In genomic region chr5:117505204-117505603, GRCm38 (mm10) we compare ENCODE assay signal across 10 mouse cellular contexts.
DNase-seq lines count a peak whose midpoint lies in the region; ATAC-seq and TF ChIP-seq lines count a peak whose summit lies in the region.
"Had no signal": no experiment of that assay in that cellular context is flagged by ENCODE, and none has a peak within 500 bp of the region (broad histone marks: within the 10 kb centered on the region; RNA-seq: fewer than 3 reads in every experiment).

No protein-coding gene starts in this region.

- H3K27ac ChIP-seq in ES-E14 (ENCODE audit: insufficient read depth, low read depth, low read length, poor library complexity, severe bottlenecking): no peak overlapping the region
- H3K27ac ChIP-seq in kidney, embryonic 16.5 days (ENCODE audit: low read length): no peak overlapping the region
- H3K27ac ChIP-seq in liver, embryonic 11.5 days (ENCODE audit: low read depth, low read length): no peak overlapping the region
- no peak overlapping the region for H3K27ac ChIP-seq in olfactory bulb, adult 2 months (ENCODE audit: insufficient read depth, low read depth, low read length)
- H3K27ac ChIP-seq in thymus, adult 2 months (ENCODE audit: control insufficient read depth, insufficient read depth, low read length): no peak overlapping the region
- H3K27ac ChIP-seq: neural tube, embryonic 12.5 days had no signal

- no peaks in the 10 kb centered on the region for H3K36me3 ChIP-seq in ES-E14 (ENCODE audit: control insufficient read depth, insufficient read depth, low read length, poor library complexity, severe bottlenecking)
- no peaks in the 10 kb centered on the region for H3K36me3 ChIP-seq in kidney, embryonic 16.5 days (ENCODE audit: insufficient read depth, low read length)
- no peaks in the 10 kb centered on the region for H3K36me3 ChIP-seq in liver, embryonic 11.5 days (ENCODE audit: control insufficient read depth, insufficient read depth, low read length)
- no peaks in the 10 kb centered on the region for H3K36me3 ChIP-seq in thymus, adult 2 months (ENCODE audit: control insufficient read depth, insufficient read depth, low read length)
- H3K36me3 ChIP-seq: neural tube, embryonic 12.5 days had no signal

- DNase-seq in 3134 (ENCODE audit: extremely low read depth, insufficient read length, low spot score) (peak; percentile 29), ES-E14 (ENCODE audit: low read depth, low spot score) (no peak)
- peak; percentile 74 for DNase-seq in cerebellum, adult 11 months
- no peak for DNase-seq in liver, embryonic 11.5 days (ENCODE audit: low spot score)
- DNase-seq in thymus, adult 2 months: peak; percentile 62

- H3K4me2 ChIP-seq in kidney, embryonic 16.5 days (replicated peaks; ENCODE audit: low read depth, low read length): no peak overlapping the region
- no peak overlapping the region for H3K4me2 ChIP-seq in liver, embryonic 11.5 days
- H3K4me2 ChIP-seq: neural tube, embryonic 12.5 days had no signal

- TF ChIP-seq CTCF in olfactory bulb, adult 2 months (IDR thresholded peaks at IDR 0.05; ENCODE audit: insufficient read depth, low read depth, low read length): peak; percentile 99
- TF ChIP-seq CTCF in thymus, adult 2 months (IDR thresholded peaks at IDR 0.05; ENCODE audit: borderline replicate concordance, control insufficient read depth, extremely low read depth, insufficient read depth, low read length, poor library complexity): peak; percentile 93; the same call in 1 of the 2 replicates

- no peaks in the 10 kb centered on the region for H3K9me3 ChIP-seq in ES-E14 (ENCODE audit: control insufficient read depth, insufficient read depth, low read depth, low read length)
- peaks cover 2% of the 10 kb centered on the region; the same call in 1 of the 2 replicates for H3K9me3 ChIP-seq in kidney, embryonic 16.5 days (ENCODE audit: low read length)
- no peaks in the 10 kb centered on the region for H3K9me3 ChIP-seq in liver, embryonic 11.5 days (ENCODE audit: control insufficient read depth, low read length)
- H3K9me3 ChIP-seq: neural tube, embryonic 12.5 days had no signal

- H3K4me1 ChIP-seq in ES-E14 (ENCODE audit: control insufficient read depth in 2 of 2, insufficient read depth in 2 of 2, low read length in 2 of 2, poor library complexity in 1 of 2): peaks cover 0 to 3% of the 10 kb centered on the region in 2 experiments; a peak in 1 of 4 replicates
- H3K4me1 ChIP-seq in kidney, embryonic 16.5 days (ENCODE audit: insufficient read depth, low read length): no peaks in the 10 kb centered on the region
- no peaks in the 10 kb centered on the region; the same call in 1 of the 2 replicates for H3K4me1 ChIP-seq in liver, embryonic 11.5 days (replicated peaks; ENCODE audit: control insufficient read depth, insufficient read depth, low read length)
- H3K4me1 ChIP-seq in olfactory bulb, adult 2 months (ENCODE audit: control insufficient read depth, insufficient read depth, low read length): peaks cover 24% of the 10 kb centered on the region
- H3K4me1 ChIP-seq in thymus, adult 2 months (replicated peaks; ENCODE audit: control insufficient read depth, insufficient read depth, low read length): peaks cover 4% of the 10 kb centered on the region
- H3K4me1 ChIP-seq: neural tube, embryonic 12.5 days had no signal

- ATAC-seq in frontal cortex, adult (ENCODE audit: low TSS enrichment): peak; percentile 32
- ATAC-seq in kidney, embryonic 16.5 days (ENCODE audit: low FRiP score, low TSS enrichment): peak; percentile 36; the same call in 1 of the 2 replicates
- peak; percentile 27; the same call in 1 of the 2 replicates for ATAC-seq in liver, embryonic 11.5 days (replicated peaks; ENCODE audit: low FRiP score)

- in situ Hi-C loops in ES-E14 (cut with MboI; ENCODE audit: low sequenced_read_pairs in 2 of 2, unreplicated experiment in 2 of 2): loop anchor here (5.0 to 25.0 kb wide), 2 partner anchors 427 to 432 kb away; no protein-coding TSS in a partner anchor

- H3K4me3 ChIP-seq in ES-E14 (ENCODE audit: insufficient read depth in 1 of 2, low read depth in 1 of 2, low read length in 2 of 2, poor library complexity in 1 of 2, severe bottlenecking in 1 of 2): no peak overlapping the region
- H3K4me3 ChIP-seq in kidney, embryonic 16.5 days (ENCODE audit: low read length): no peak overlapping the region
- H3K4me3 ChIP-seq in liver, embryonic 11.5 days (ENCODE audit: low read depth, low read length): no peak overlapping the region
- H3K4me3 ChIP-seq in olfactory bulb, adult 2 months (ENCODE audit: insufficient read depth, low read depth, low read length): no peak overlapping the region
- H3K4me3 ChIP-seq in thymus, adult 2 months (ENCODE audit: control insufficient read depth, insufficient read depth, low read length): no peak overlapping the region
- H3K4me3 ChIP-seq: erythroblast, embryonic 14.5 days; neural tube, embryonic 12.5 days had no signal

- H3K27me3 ChIP-seq in kidney, embryonic 16.5 days (ENCODE audit: insufficient read depth, low read length): no peaks in the 10 kb centered on the region
- H3K27me3 ChIP-seq in liver, embryonic 11.5 days (replicated peaks; ENCODE audit: control insufficient read depth, insufficient read depth, low read length): no peaks in the 10 kb centered on the region; the same call in 1 of the 2 replicates
- no peaks in the 10 kb centered on the region for H3K27me3 ChIP-seq in thymus, adult 2 months (ENCODE audit: control insufficient read depth, insufficient read depth, low read length)
- H3K27me3 ChIP-seq: neural tube, embryonic 12.5 days had no signal

- H3K9ac ChIP-seq in ES-E14 (ENCODE audit: insufficient read depth, low read depth, low read length, poor library complexity, severe bottlenecking): no peak overlapping the region
- H3K9ac ChIP-seq in kidney, embryonic 16.5 days (replicated peaks; ENCODE audit: low read length): no peak overlapping the region
- H3K9ac ChIP-seq in liver, embryonic 11.5 days (ENCODE audit: low read depth, low read length): no peak overlapping the region
- H3K9ac ChIP-seq: neural tube, embryonic 12.5 days had no signal

- 71% methylated on average over 10 of the region's 10 CpGs for WGBS in kidney, embryonic 16.5 days
- 65% methylated on average over 10 of the region's 10 CpGs for WGBS in liver, embryonic 11.5 days
- WGBS in olfactory bulb, adult 2 months: 72% methylated on average over 10 of the region's 10 CpGs
- WGBS in thymus, adult 2 months: 75% methylated on average over 10 of the region's 10 CpGs

- no peak for TF ChIP-seq POLR2A in olfactory bulb, adult 2 months (IDR thresholded peaks at IDR 0.05; ENCODE audit: insufficient read depth, low read depth, low read length)
- TF ChIP-seq POLR2A in thymus, adult 2 months (IDR thresholded peaks at IDR 0.05; ENCODE audit: control insufficient read depth, extremely low read depth, insufficient read depth, low read length, poor library complexity): no peak

TF ChIP-seq in ES-E14, 5 proteins besides CTCF, POLR2A, EP300 and RAD21:
- TF ChIP-seq HCFC1 (IDR thresholded peaks at IDR 0.05; ENCODE audit: borderline replicate concordance, insufficient read depth, low read length) (peak; percentile 66; the same call in 1 of the 2 replicates), CHD2 (IDR thresholded peaks at IDR 0.05; ENCODE audit: low read depth, low read length) (no peak), ZC3H11A (IDR thresholded peaks at IDR 0.05; ENCODE audit: borderline replicate concordance, low read depth, low read length) (no peak), MAFK (IDR thresholded peaks at IDR 0.05; ENCODE audit: insufficient read depth, low read depth, low read length) (no peak), ZNF384 (IDR thresholded peaks at IDR 0.05; ENCODE audit: low read depth, low read length) (no peak)

Comparison
In these comparisons a context has a peak if more than half of its experiments do, and no peak if none do; other contexts are left out.
1. DNase-seq: peak in 3134 (single experiment), cerebellum, adult 11 months (single experiment) and thymus, adult 2 months (single experiment); none in ES-E14 (single experiment) and liver, embryonic 11.5 days (single experiment).
2. Peak in every context shown above with its lines, with median percentiles within 50 percentile points of each other: ATAC-seq.